Mouse (Mus musculus): ENCODE data around the gene Slfn2. TPM values are rescaled to one million over a fixed set of nuclear protein-coding genes. Genes with fewer than 3 reads are reported as not detected.

The Slfn2 gene
- polyA plus RNA-seq, 1 experiment from 2014 or later = 1.1 TPM

DNA sequence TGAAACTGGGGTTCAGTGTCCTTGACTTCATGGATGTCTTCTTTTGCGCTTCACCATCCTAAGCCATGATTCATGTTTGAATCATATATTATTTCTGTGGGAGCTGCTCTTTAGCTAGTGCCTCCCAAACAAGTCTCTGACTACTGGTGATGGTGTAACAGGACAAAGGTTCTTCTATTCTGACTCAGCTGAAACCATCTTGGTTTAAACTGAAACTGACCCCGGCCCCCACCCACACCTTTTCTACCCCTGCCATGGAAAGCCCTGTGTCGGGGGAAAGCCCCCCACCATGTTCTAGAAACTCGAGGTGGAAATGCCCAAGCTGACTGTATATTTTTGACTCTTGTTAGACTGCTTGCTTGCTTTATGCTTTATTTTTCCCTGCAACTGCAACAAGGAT is 21.0 kb upstream of the Slfn2 start:
- H3K4me2 ChIP-seq (ENCODE audit: low read length) = no peak overlapping the region
- H3K27ac ChIP-seq (ENCODE audit: low read length) = no peak overlapping the region
- 87% methylated on average over 4 of the region's 4 CpGs for whole genome bisulfite sequencing
- H3K27me3 ChIP-seq (ENCODE audit: control insufficient read depth, insufficient read depth, low read depth, low read length) = no peaks in the 10 kb centered on the region
- no peaks in the 10 kb centered on the region for H3K4me1 ChIP-seq (ENCODE audit: control insufficient read depth, insufficient read depth, low read length)
- no peaks in the 10 kb centered on the region for H3K9me3 ChIP-seq (replicated peaks; ENCODE audit: control insufficient read depth, low read length, poor library complexity, severe bottlenecking)
- no peak for ATAC-seq
- no peak overlapping the region for H3K4me3 ChIP-seq (ENCODE audit: low read depth, low read length)
- H3K9ac ChIP-seq (ENCODE audit: low read depth, low read length) = no peak overlapping the region
- no peaks in the 10 kb centered on the region for H3K36me3 ChIP-seq (ENCODE audit: control insufficient read depth, insufficient read depth, low read length)

DNA sequence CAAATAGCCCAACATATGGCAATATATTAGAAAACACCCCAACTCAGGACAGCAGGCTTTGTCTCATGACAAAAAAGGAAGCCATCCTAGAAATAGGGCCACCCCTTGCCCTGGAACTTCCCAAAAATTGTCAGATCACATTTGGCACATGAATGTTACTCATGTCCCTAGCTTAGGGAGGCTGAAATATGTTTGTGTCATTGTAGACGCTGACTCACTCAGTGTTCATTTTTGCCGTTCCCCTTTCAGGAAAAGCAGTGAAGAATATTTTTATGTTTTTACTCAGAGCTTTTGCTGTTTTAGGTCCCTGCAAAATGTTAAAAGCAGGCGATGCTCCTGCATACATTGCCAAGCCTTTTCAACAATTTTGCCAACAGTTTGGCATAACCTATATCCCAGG is 19.3 kb upstream of the Slfn2 start:
- H3K4me2 ChIP-seq (ENCODE audit: low read length) = no peak overlapping the region
- no peaks in the 10 kb centered on the region for H3K9me3 ChIP-seq (replicated peaks; ENCODE audit: control insufficient read depth, low read length, poor library complexity, severe bottlenecking)
- H3K27ac ChIP-seq (ENCODE audit: low read length) = no peak overlapping the region
- H3K36me3 ChIP-seq (ENCODE audit: control insufficient read depth, insufficient read depth, low read length) = no peaks in the 10 kb centered on the region
- no peaks in the 10 kb centered on the region for H3K27me3 ChIP-seq (ENCODE audit: control insufficient read depth, insufficient read depth, low read depth, low read length)
- H3K4me3 ChIP-seq (ENCODE audit: low read depth, low read length) = no peak overlapping the region
- WGBS = 86% methylated on average over 3 of the region's 3 CpGs
- ATAC-seq = no peak
- no peak overlapping the region for H3K9ac ChIP-seq (ENCODE audit: low read depth, low read length)
- no peaks in the 10 kb centered on the region for H3K4me1 ChIP-seq (ENCODE audit: control insufficient read depth, insufficient read depth, low read length)

DNA sequence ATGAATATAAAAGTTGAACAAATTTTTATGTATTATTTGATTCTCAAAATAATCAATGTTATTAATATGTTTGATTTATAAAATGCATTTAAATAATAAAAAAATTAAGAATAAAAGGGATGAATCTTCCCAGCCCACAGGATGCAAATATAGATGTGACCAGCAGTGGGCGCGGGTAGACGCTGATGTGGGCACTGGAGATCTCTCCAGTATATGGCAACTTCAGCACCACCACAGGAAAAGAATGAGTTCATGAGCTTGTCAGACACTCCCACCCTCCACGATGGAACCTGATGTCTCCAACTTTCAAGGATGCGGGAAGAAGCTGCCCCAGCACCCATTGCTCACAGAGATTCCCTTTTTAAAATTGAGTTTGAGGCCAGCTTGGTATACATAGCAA is 7.0 kb upstream of the Slfn2 start:
- Histone ChIP-seq H3K4me2 (ENCODE audit: low read length) (no peak overlapping the region), H3K9me3 (replicated peaks; ENCODE audit: control insufficient read depth, low read length, poor library complexity, severe bottlenecking) (no peaks in the 10 kb centered on the region), H3K36me3 (ENCODE audit: control insufficient read depth, insufficient read depth, low read length) (no peaks in the 10 kb centered on the region), H3K27ac (ENCODE audit: low read length) (no peak overlapping the region), H3K27me3 (ENCODE audit: control insufficient read depth, insufficient read depth, low read depth, low read length) (no peaks in the 10 kb centered on the region), H3K9ac (ENCODE audit: low read depth, low read length) (no peak overlapping the region), H3K4me3 (ENCODE audit: low read depth, low read length) (no peak overlapping the region), H3K4me1 (ENCODE audit: control insufficient read depth, insufficient read depth, low read length) (no peaks in the 10 kb centered on the region)
- ATAC-seq = no peak
- 5% methylated on average over 5 of the region's 5 CpGs for WGBS

DNA sequence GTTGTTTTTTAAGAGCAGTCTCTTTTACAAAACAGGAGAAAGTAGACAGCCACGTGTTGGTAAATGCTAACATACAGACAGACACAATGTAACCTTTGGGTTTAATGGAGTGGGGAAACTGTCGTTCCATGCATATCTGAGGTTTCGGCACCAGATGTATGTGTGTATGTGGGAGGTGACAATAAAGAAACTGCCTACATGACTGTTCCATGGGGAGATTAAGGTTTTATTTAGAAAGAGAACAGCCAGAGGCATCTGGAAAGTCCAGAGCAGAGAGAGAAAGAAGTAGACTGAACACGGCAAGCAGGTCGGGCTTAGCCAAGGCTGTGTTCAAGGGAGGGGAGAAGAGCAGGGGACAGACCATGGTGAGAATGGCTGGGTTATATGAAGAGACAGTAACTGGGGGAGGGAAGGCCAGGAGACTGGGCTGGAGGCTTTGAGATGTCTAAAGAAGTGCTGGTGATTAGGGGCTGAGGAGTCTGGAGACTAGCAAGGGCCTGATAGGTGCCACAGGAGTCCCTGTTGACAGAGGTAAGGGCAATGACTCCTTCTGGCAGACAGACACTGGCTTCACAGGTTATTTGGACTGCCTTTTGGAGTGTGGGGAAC is 4.4 kb upstream of the Slfn2 start:
- no peaks in the 10 kb centered on the region for H3K36me3 ChIP-seq (ENCODE audit: control insufficient read depth, insufficient read depth, low read length)
- H3K27ac ChIP-seq (ENCODE audit: low read length) = no peak overlapping the region
- H3K4me2 ChIP-seq (ENCODE audit: low read length) = no peak overlapping the region
- no peak overlapping the region for H3K9ac ChIP-seq (ENCODE audit: low read depth, low read length)
- no peak overlapping the region for H3K4me3 ChIP-seq (ENCODE audit: low read depth, low read length)
- ATAC-seq = no peak
- 78% methylated on average over 5 of the region's 5 CpGs for WGBS
- no peaks in the 10 kb centered on the region for H3K9me3 ChIP-seq (replicated peaks; ENCODE audit: control insufficient read depth, low read length, poor library complexity, severe bottlenecking)
- H3K27me3 ChIP-seq (ENCODE audit: control insufficient read depth, insufficient read depth, low read depth, low read length) = no peaks in the 10 kb centered on the region
- H3K4me1 ChIP-seq (ENCODE audit: control insufficient read depth, insufficient read depth, low read length) = no peaks in the 10 kb centered on the region

DNA sequence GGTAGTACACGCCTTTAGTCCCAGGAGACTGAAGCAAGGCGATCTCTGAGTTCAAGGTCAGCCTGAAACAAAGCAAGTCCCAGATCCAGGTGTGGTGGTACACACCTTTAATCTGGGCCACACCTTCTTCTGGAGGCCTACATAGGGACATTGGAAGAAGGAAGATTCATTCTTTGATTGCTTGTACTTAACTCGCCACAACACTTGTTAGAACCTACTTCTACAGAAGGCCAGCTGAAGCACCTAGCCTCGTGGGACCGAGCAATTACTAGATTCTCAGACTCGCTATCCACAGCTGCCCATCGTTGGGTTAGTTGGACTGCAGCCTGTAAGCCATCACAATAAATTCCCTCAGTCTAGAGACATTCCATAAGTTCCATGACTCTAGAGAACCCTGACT is 3.1 kb upstream of the Slfn2 start:
- H3K36me3 ChIP-seq (ENCODE audit: control insufficient read depth, insufficient read depth, low read length) = no peaks in the 10 kb centered on the region
- H3K27ac ChIP-seq (ENCODE audit: low read length) = no peak overlapping the region
- H3K9me3 ChIP-seq (replicated peaks; ENCODE audit: control insufficient read depth, low read length, poor library complexity, severe bottlenecking) = no peaks in the 10 kb centered on the region
- H3K27me3 ChIP-seq (ENCODE audit: control insufficient read depth, insufficient read depth, low read depth, low read length) = no peaks in the 10 kb centered on the region
- H3K4me2 ChIP-seq (ENCODE audit: low read length) = no peak overlapping the region
- no peak overlapping the region for H3K9ac ChIP-seq (ENCODE audit: low read depth, low read length)
- no peaks in the 10 kb centered on the region for H3K4me1 ChIP-seq (ENCODE audit: control insufficient read depth, insufficient read depth, low read length)
- 91% methylated on average over 7 of the region's 7 CpGs for WGBS
- H3K4me3 ChIP-seq (ENCODE audit: low read depth, low read length) = no peak overlapping the region
- no peak for ATAC-seq

DNA sequence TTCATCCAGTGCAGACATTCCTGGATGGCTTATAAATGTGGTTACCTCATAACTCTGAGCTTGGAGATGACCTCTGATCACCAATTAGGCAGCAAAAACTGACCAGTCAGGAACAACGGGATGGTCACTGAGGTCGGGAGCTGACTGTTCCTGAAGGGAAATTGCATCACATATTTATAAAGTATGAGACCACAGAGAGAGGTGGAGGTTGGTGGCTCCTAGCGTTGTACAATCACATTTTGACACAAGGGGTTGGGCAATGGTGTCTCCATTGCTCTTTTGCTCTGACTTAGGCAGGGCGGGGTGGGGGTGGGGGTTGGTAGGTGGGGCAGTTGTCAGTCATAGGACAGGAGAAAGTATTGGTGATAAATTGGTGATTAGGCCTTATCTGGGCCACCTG is 1.8 kb upstream of the Slfn2 start:
- Histone ChIP-seq H3K27ac (ENCODE audit: low read length) (no peak overlapping the region), H3K4me2 (ENCODE audit: low read length) (no peak overlapping the region), H3K36me3 (ENCODE audit: control insufficient read depth, insufficient read depth, low read length) (no peaks in the 10 kb centered on the region), H3K9me3 (replicated peaks; ENCODE audit: control insufficient read depth, low read length, poor library complexity, severe bottlenecking) (no peaks in the 10 kb centered on the region), H3K4me1 (ENCODE audit: control insufficient read depth, insufficient read depth, low read length) (no peaks in the 10 kb centered on the region), H3K4me3 (ENCODE audit: low read depth, low read length) (no peak overlapping the region), H3K9ac (ENCODE audit: low read depth, low read length) (no peak overlapping the region), H3K27me3 (ENCODE audit: control insufficient read depth, insufficient read depth, low read depth, low read length) (no peaks in the 10 kb centered on the region)
- no peak for ATAC-seq
- 74% methylated on average over 4 of the region's 4 CpGs for WGBS

DNA sequence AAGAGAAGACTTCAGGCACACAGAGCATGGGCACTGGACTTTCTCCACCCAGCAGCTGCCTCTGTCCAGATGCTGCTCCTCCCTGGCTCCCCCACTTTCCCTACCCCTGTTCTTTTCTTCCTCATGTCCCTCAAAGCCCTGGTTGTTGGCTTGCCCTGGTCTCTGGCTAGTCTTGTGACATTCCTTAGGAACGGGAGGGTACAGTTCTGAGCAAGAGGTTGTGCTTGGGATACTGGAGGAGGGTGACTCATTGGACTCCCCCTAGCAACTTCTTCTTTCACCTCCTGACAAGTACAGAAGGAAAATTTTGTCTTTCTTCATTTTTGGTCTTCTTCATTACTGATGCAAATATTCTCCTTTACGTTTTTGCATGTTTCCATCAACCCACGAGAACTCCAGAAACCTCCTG is 967 bp upstream of the Slfn2 start:
- H3K4me1 ChIP-seq (ENCODE audit: control insufficient read depth, insufficient read depth, low read length) = no peaks in the 10 kb centered on the region
- no peaks in the 10 kb centered on the region for H3K27me3 ChIP-seq (ENCODE audit: control insufficient read depth, insufficient read depth, low read depth, low read length)
- no peak overlapping the region for H3K4me3 ChIP-seq (ENCODE audit: low read depth, low read length)
- no peak for ATAC-seq
- no peak overlapping the region for H3K27ac ChIP-seq (ENCODE audit: low read length)
- WGBS = 65% methylated on average over 3 of the region's 3 CpGs
- H3K9ac ChIP-seq (ENCODE audit: low read depth, low read length) = no peak overlapping the region
- H3K9me3 ChIP-seq (replicated peaks; ENCODE audit: control insufficient read depth, low read length, poor library complexity, severe bottlenecking) = no peaks in the 10 kb centered on the region
- no peak overlapping the region for H3K4me2 ChIP-seq (ENCODE audit: low read length)
- H3K36me3 ChIP-seq (ENCODE audit: control insufficient read depth, insufficient read depth, low read length) = no peaks in the 10 kb centered on the region

DNA sequence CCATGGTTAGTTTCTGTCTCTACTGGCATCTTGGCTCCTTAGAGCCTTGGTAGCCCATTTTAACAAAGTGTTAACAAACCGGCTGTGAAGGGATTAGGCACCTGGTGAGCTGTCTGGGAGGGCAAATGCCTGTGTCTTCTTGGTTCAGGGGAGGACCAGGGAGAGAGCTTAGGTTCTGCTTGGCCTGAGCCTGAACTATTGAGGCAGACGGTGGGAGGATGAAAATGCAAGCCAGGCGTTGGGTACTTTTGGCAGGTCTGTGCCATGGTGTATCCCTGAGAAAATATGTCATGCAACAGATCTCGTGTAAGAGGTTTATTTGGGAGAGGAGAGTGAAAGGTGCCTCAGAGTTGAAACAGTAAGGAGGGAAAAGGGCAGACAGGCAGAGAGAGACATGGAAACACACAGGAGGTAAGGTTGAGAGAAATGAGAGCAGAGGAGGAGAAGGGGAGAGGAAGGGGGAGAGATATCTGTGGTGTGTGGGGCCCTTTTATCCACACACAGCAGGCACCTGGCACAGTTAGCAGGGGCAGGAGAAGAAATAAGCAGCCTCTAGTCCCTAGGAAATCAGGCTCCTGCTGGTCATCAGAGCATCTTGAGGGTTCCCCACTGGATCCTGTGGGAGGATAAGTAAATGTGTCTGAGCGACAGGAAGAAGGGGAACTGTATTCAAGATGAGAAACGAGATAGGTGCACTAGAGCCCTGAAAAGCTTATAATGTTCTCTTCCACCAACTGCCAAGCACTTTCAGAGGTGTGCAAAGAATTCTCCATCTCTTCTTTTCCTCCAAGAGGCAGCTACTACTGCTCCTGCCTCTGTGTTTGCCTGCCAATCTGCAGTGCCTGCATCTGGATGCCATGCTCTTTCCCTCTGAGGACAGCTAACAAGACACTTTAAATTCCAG is 781 bp downstream of the Slfn2 start:
- ATAC-seq = no peak
- Histone ChIP-seq H3K27ac (ENCODE audit: low read length) (no peak overlapping the region), H3K9ac (ENCODE audit: low read depth, low read length) (no peak overlapping the region), H3K4me3 (ENCODE audit: low read depth, low read length) (no peak overlapping the region), H3K4me2 (ENCODE audit: low read length) (no peak overlapping the region), H3K36me3 (ENCODE audit: control insufficient read depth, insufficient read depth, low read length) (no peaks in the 10 kb centered on the region), H3K4me1 (ENCODE audit: control insufficient read depth, insufficient read depth, low read length) (no peaks in the 10 kb centered on the region), H3K27me3 (ENCODE audit: control insufficient read depth, insufficient read depth, low read depth, low read length) (no peaks in the 10 kb centered on the region), H3K9me3 (replicated peaks; ENCODE audit: control insufficient read depth, low read length, poor library complexity, severe bottlenecking) (no peaks in the 10 kb centered on the region)
- WGBS = 17% methylated on average over 6 of the region's 6 CpGs

Measured in midbrain, embryonic 16.5 days (tissue).